Mouse (Mus musculus): Measurements from ENCODE around the gene Gm21953. TPM values are rescaled to one million over a fixed set of nuclear protein-coding genes. Genes with fewer than 3 reads are reported as not detected.
"Not testable (repeated sequence)": the region's sequence is repeated elsewhere in the genome, so short reads cannot be mapped to it uniquely, and the experiment has no call there.

The Gm21953 gene
- not detected in 2 replicates for polyA plus RNA-seq (2016; fragmentation: Nextera tagmentation; extraction: Ambion mirVana)

GRCm38 (mm10) chr4:42293967-42294366 is at the start of gene Gm21953:
Gene Gm21953, plus strand, starts transcription at chr4:42294267.
- not testable (repeated sequence) for H3K4me3 ChIP-seq; H3K27ac ChIP-seq; H3K36me3 ChIP-seq; H3K4me1 ChIP-seq; H3K9me3 ChIP-seq; DNase-seq (ENCODE audit: low spot score); H3K27me3 ChIP-seq (ENCODE audit: insufficient read depth, poor library complexity, severe bottlenecking)
- WGBS: no CpG with 5 or more reads among the region's 18 CpGs

- DNase-seq (ENCODE audit: low spot score); H3K27me3 ChIP-seq (ENCODE audit: insufficient read depth, poor library complexity, severe bottlenecking); H3K27ac ChIP-seq; H3K4me3 ChIP-seq; H3K9me3 ChIP-seq; H3K36me3 ChIP-seq; H3K4me1 ChIP-seq: not testable (repeated sequence)
- no CpG with 5 or more reads among the region's 5 CpGs for WGBS
These were observed 38.6 kb upstream of the Gm21953 start, which contains the start of gene Ccl21b for GRCm38 (mm10) chr4:42255467-42255866. Gene Ccl21b, plus strand, starts transcription at chr4:42255767.

DNA sequence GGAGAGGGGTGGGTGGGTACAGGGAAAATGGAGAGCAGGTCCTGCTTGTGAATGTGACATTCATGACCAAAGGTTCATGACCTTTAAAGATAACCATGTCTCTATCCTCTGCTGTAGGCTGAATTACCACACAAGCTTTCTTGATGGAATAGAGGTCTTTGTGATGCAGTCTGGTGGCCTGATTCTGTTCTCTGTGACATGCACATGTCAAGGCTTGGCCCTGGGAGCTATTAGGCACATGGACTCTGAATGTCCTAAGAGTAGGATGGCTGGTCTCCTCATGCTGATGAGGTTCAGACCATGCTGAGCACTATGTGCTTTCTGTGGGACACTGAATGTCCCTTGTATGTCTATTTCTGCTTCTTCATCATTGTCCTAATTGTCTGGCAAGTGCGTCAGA is 24.0 kb downstream of the Gm21953 start, which contains the start of gene Fam205a3:
Fam205a3 (plus strand) TSS at position 301 of the 400 bp plus-strand sequence.
- H3K36me3 ChIP-seq; DNase-seq (ENCODE audit: low spot score); H3K27me3 ChIP-seq (ENCODE audit: insufficient read depth, poor library complexity, severe bottlenecking); H3K9me3 ChIP-seq; H3K4me3 ChIP-seq; H3K27ac ChIP-seq; H3K4me1 ChIP-seq: not testable (repeated sequence)
- WGBS: no CpG with 5 or more reads among the region's 1 CpGs

Other genes with a start within 250 kb of the Gm21953 start
- not detected in 2 replicates for gene Gm3893, start 203.1 kb upstream of the Gm21953 start, polyA plus RNA-seq (2016; fragmentation: Nextera tagmentation; extraction: Ambion mirVana)
- gene Gm13304, start 179.4 kb upstream of the Gm21953 start, polyA plus RNA-seq (2016; fragmentation: Nextera tagmentation; extraction: Ambion mirVana): 0.17 and 0.24 TPM in 2 replicates
- gene Gm13306, start 140.8 kb upstream of the Gm21953 start, polyA plus RNA-seq (2016; fragmentation: Nextera tagmentation; extraction: Ambion mirVana): 0.50 and 0.74 TPM in 2 replicates
- 0.33 TPM in 1 of 2 replicates, not detected in the other for gene Gm13305, start 125.7 kb upstream of the Gm21953 start, polyA plus RNA-seq (2016; fragmentation: Nextera tagmentation; extraction: Ambion mirVana)
- not detected in 2 replicates for gene Gm10600, start 53.6 kb upstream of the Gm21953 start, polyA plus RNA-seq (2016; fragmentation: Nextera tagmentation; extraction: Ambion mirVana)
- gene Ccl21b, start 38.5 kb upstream of the Gm21953 start, polyA plus RNA-seq (2016; fragmentation: Nextera tagmentation; extraction: Ambion mirVana): not detected in 2 replicates
- not detected in 2 replicates for gene Fam205a3, start 24.1 kb downstream of the Gm21953 start, polyA plus RNA-seq (2016; fragmentation: Nextera tagmentation; extraction: Ambion mirVana)
- gene Gm21586, start 145.1 kb downstream of the Gm21953 start, polyA plus RNA-seq (2016; fragmentation: Nextera tagmentation; extraction: Ambion mirVana): not detected in 2 replicates
- not detected in 2 replicates for gene Gm2163, start 172.5 kb downstream of the Gm21953 start, polyA plus RNA-seq (2016; fragmentation: Nextera tagmentation; extraction: Ambion mirVana)
- not detected in 2 replicates for gene Fam205a2, start 233.9 kb downstream of the Gm21953 start, polyA plus RNA-seq (2016; fragmentation: Nextera tagmentation; extraction: Ambion mirVana)

All from heart, embryonic 10.5 days (tissue).